Mouse (Mus musculus): Measurements from ENCODE around the gene Fut8. TPM values are rescaled to one million over a fixed set of nuclear protein-coding genes. Genes with fewer than 3 reads are reported as not detected.
A peak's percentile ranks its signal among the peaks of the same experiment; 100 is the strongest.

Gene Fut8
- polyA plus RNA-seq, 1 experiment from 2014 or later: 27.3 TPM

- H3K9ac ChIP-seq (ENCODE audit: low read depth, low read length): no peak overlapping the region
- no peak for DNase-seq (ENCODE audit: low spot score)
- WGBS: 54% methylated on average over 3 of the region's 3 CpGs
- no peaks in the 10 kb centered on the region for H3K9me3 ChIP-seq (ENCODE audit: control insufficient read depth, low read length)
- no peaks in the 10 kb centered on the region for H3K27me3 ChIP-seq (replicated peaks; ENCODE audit: control insufficient read depth, insufficient read depth, low read length)
- peaks cover 11% of the 10 kb centered on the region; the same call in 1 of the 2 replicates for H3K4me1 ChIP-seq (replicated peaks; ENCODE audit: control insufficient read depth, insufficient read depth, low read length)
- no peak overlapping the region for H3K4me2 ChIP-seq
- ATAC-seq (replicated peaks; ENCODE audit: low FRiP score): no peak
- H3K4me3 ChIP-seq (ENCODE audit: low read depth, low read length): no peak overlapping the region
- no peaks in the 10 kb centered on the region for H3K36me3 ChIP-seq (ENCODE audit: control insufficient read depth, insufficient read depth, low read length)
- no peak overlapping the region for H3K27ac ChIP-seq (ENCODE audit: low read depth, low read length)
Measured at GRCm38 (mm10) chr12:77225727-77226126, 12.2 kb upstream of the Fut8 start.

DNA sequence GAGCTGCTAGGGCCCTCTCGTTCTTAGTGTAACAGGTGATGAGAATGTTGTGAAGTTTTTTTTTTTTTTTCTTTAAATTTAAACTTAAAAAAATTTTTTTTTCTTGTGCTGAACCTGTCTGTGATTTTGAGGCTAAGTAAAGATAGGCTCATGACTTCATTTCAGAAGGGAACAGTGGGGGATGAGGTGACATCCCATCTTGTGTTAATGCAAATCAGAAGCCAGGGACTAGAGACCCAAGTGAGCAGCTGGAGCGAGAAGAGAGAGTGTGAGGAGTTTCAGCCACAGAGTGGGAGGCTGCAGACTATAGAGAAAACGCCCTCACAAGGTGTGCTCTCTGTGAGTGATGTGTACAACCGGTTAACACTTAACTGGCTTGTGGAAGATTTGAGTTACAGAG is 2.0 kb upstream of the Fut8 start:
- 0 out of 2 replicates have a peak, but pooled peaks cover 2% of the 10 kb centered on the region for H3K4me1 ChIP-seq (replicated peaks; ENCODE audit: control insufficient read depth, insufficient read depth, low read length)
- 64% methylated on average over 4 of the region's 4 CpGs for WGBS
- H3K4me2 ChIP-seq: no peak overlapping the region

GRCm38 (mm10) chr12:77238531-77239389 is 835 bp downstream of the Fut8 start:
- Histone ChIP-seq H3K9me3 (ENCODE audit: control insufficient read depth, low read length) (no peaks in the 10 kb centered on the region), H3K4me1 (replicated peaks; ENCODE audit: control insufficient read depth, insufficient read depth, low read length) (peaks cover 7% of the 10 kb centered on the region), H3K9ac (ENCODE audit: low read depth, low read length) (peak overlapping the region; percentile 82), H3K27me3 (replicated peaks; ENCODE audit: control insufficient read depth, insufficient read depth, low read length) (no peaks in the 10 kb centered on the region), H3K4me3 (ENCODE audit: low read depth, low read length) (peak overlapping the region; percentile 76), H3K4me2 (peak overlapping the region; percentile 90), H3K27ac (ENCODE audit: low read depth, low read length) (peak overlapping the region; percentile 63), H3K36me3 (ENCODE audit: control insufficient read depth, insufficient read depth, low read length) (no peaks in the 10 kb centered on the region)
- ATAC-seq (replicated peaks; ENCODE audit: low FRiP score) (peak; percentile 89), DNase-seq (ENCODE audit: low spot score) (peak; percentile 87)
- WGBS: under 1% methylated on average over 110 of the region's 120 CpGs

More for the DNA sequence above, 2.0 kb upstream of the Fut8 start:
- Histone ChIP-seq H3K9me3 (ENCODE audit: control insufficient read depth, low read length) (no peaks in the 10 kb centered on the region), H3K9ac (ENCODE audit: low read depth, low read length) (no peak overlapping the region), H3K27ac (ENCODE audit: low read depth, low read length) (no peak overlapping the region), H3K4me3 (ENCODE audit: low read depth, low read length) (no peak overlapping the region), H3K36me3 (ENCODE audit: control insufficient read depth, insufficient read depth, low read length) (no peaks in the 10 kb centered on the region), H3K27me3 (replicated peaks; ENCODE audit: control insufficient read depth, insufficient read depth, low read length) (no peaks in the 10 kb centered on the region)
- DNase-seq (ENCODE audit: low spot score) (no peak), ATAC-seq (replicated peaks; ENCODE audit: low FRiP score) (no peak)

- Histone ChIP-seq H3K9ac (ENCODE audit: low read depth, low read length) (peak overlapping the region; percentile 82), H3K9me3 (ENCODE audit: control insufficient read depth, low read length) (no peaks in the 10 kb centered on the region), H3K27me3 (replicated peaks; ENCODE audit: control insufficient read depth, insufficient read depth, low read length) (no peaks in the 10 kb centered on the region), H3K4me3 (ENCODE audit: low read depth, low read length) (peak overlapping the region; percentile 76), H3K27ac (ENCODE audit: low read depth, low read length) (peak overlapping the region; percentile 63; the same call in 1 of the 2 replicates), H3K4me1 (replicated peaks; ENCODE audit: control insufficient read depth, insufficient read depth, low read length) (peaks cover 8% of the 10 kb centered on the region), H3K36me3 (ENCODE audit: control insufficient read depth, insufficient read depth, low read length) (no peaks in the 10 kb centered on the region), H3K4me2 (peak overlapping the region; percentile 90)
- ATAC-seq (replicated peaks; ENCODE audit: low FRiP score): 0 out of 2 replicates have a peak, but pooled peaks have one; percentile 1
- peak; percentile 62 for DNase-seq (ENCODE audit: low spot score)
- under 1% methylated on average over 29 of the region's 29 CpGs for WGBS
Measured at GRCm38 (mm10) chr12:77239390-77240061, 1.6 kb downstream of the Fut8 start.

- Histone ChIP-seq H3K36me3 (ENCODE audit: control insufficient read depth, insufficient read depth, low read length) (no peaks in the 10 kb centered on the region), H3K9ac (ENCODE audit: low read depth, low read length) (no peak overlapping the region), H3K27ac (ENCODE audit: low read depth, low read length) (no peak overlapping the region), H3K4me2 (peak overlapping the region; percentile 63), H3K9me3 (ENCODE audit: control insufficient read depth, low read length) (no peaks in the 10 kb centered on the region), H3K27me3 (replicated peaks; ENCODE audit: control insufficient read depth, insufficient read depth, low read length) (no peaks in the 10 kb centered on the region), H3K4me3 (ENCODE audit: low read depth, low read length) (peak overlapping the region; percentile 35), H3K4me1 (replicated peaks; ENCODE audit: control insufficient read depth, insufficient read depth, low read length) (peaks cover 8% of the 10 kb centered on the region)
- no peak for ATAC-seq (replicated peaks; ENCODE audit: low FRiP score)
- DNase-seq (ENCODE audit: low spot score): no peak
- WGBS: 35% methylated on average over 6 of the region's 6 CpGs
Measured at GRCm38 (mm10) chr12:77240372-77240771, 2.4 kb downstream of the Fut8 start.

DNA sequence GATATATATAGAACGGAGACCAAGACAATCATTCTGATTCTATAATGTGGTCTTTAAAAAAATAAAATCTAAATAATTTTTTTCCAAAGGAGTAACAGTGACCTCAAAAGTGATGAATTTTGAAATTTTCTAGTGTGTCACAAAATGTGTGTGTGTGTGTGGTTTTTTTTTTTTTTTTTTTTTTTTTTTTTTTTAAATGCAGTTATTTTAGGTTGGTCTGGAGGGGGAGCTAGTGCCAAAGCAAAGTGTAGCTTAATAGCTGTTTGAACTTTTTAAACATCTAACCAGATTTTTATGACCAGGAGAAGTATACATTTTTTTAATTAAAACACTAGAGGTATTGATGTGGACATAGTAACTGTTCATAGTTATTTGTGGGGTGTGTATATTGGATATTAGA is 2.9 kb downstream of the Fut8 start:
- 54% methylated on average over 1 of the region's 1 CpGs for WGBS
- H3K4me2 ChIP-seq: no peak overlapping the region; the same call in 1 of the 2 replicates
- peaks cover 8% of the 10 kb centered on the region for H3K4me1 ChIP-seq (replicated peaks; ENCODE audit: control insufficient read depth, insufficient read depth, low read length)
- ATAC-seq (replicated peaks; ENCODE audit: low FRiP score): no peak
- H3K36me3 ChIP-seq (ENCODE audit: control insufficient read depth, insufficient read depth, low read length): no peaks in the 10 kb centered on the region
- H3K27me3 ChIP-seq (replicated peaks; ENCODE audit: control insufficient read depth, insufficient read depth, low read length): no peaks in the 10 kb centered on the region
- no peak overlapping the region for H3K9ac ChIP-seq (ENCODE audit: low read depth, low read length)
- no peak overlapping the region for H3K27ac ChIP-seq (ENCODE audit: low read depth, low read length)
- no peaks in the 10 kb centered on the region for H3K9me3 ChIP-seq (ENCODE audit: control insufficient read depth, low read length)
- no peak for DNase-seq (ENCODE audit: low spot score)
- no peak overlapping the region for H3K4me3 ChIP-seq (ENCODE audit: low read depth, low read length)

- Histone ChIP-seq H3K9ac (ENCODE audit: low read depth, low read length) (no peak overlapping the region), H3K36me3 (ENCODE audit: control insufficient read depth, insufficient read depth, low read length) (no peaks in the 10 kb centered on the region), H3K4me2 (no peak overlapping the region), H3K27ac (ENCODE audit: low read depth, low read length) (no peak overlapping the region), H3K4me3 (ENCODE audit: low read depth, low read length) (no peak overlapping the region), H3K4me1 (replicated peaks; ENCODE audit: control insufficient read depth, insufficient read depth, low read length) (no peaks in the 10 kb centered on the region), H3K27me3 (replicated peaks; ENCODE audit: control insufficient read depth, insufficient read depth, low read length) (no peaks in the 10 kb centered on the region), H3K9me3 (ENCODE audit: control insufficient read depth, low read length) (no peaks in the 10 kb centered on the region)
- ATAC-seq (replicated peaks; ENCODE audit: low FRiP score) (no peak), DNase-seq (ENCODE audit: low spot score) (no peak)
Measured at GRCm38 (mm10) chr12:77262650-77263049, 24.7 kb downstream of the Fut8 start.

- Histone ChIP-seq H3K4me1 (replicated peaks; ENCODE audit: control insufficient read depth, insufficient read depth, low read length) (no peaks in the 10 kb centered on the region), H3K27me3 (replicated peaks; ENCODE audit: control insufficient read depth, insufficient read depth, low read length) (no peaks in the 10 kb centered on the region), H3K4me2 (no peak overlapping the region), H3K36me3 (ENCODE audit: control insufficient read depth, insufficient read depth, low read length) (no peaks in the 10 kb centered on the region), H3K4me3 (ENCODE audit: low read depth, low read length) (no peak overlapping the region), H3K27ac (ENCODE audit: low read depth, low read length) (no peak overlapping the region), H3K9me3 (ENCODE audit: control insufficient read depth, low read length) (no peaks in the 10 kb centered on the region), H3K9ac (ENCODE audit: low read depth, low read length) (no peak overlapping the region)
- DNase-seq (ENCODE audit: low spot score): no peak
- WGBS: 87% methylated on average over 2 of the region's 2 CpGs
- ATAC-seq (replicated peaks; ENCODE audit: low FRiP score): no peak
Measured at GRCm38 (mm10) chr12:77263816-77264215, 25.9 kb downstream of the Fut8 start.
